Mouse (Mus musculus) cerebellum, adult 8-10 months (tissue): ENCODE data around the gene Mrps24.

Source experiments
- DNase-seq: peaks from one replicate; pipeline ENCODE4 v3.0.0; 2022

Gene Mrps24

DNA sequence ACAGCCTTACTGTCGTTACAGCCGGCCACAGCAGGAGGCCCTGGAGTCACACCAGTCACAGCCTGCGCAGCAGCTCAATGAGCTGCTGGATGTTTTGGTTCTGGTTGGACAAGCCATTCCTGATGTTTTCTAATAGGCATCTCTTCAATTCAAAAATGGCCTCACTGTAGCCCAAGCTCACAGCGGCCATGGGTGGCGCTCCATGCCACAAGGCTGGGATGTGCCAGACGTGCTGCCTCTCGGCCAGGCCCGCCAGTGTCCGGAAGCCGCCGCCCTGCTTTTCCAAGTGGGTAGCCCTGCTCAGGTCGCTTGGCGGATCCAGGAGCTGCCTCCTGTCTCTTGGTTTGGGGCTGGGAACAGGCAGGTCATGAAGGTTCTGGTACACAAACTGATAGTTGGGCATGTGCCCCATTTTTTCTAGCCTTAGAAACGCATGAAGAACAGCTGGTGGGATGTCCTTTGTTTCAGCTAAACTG, at the start of gene Mrps24:
Gene Mrps24 (minus strand): TSS at position 51 of the 476 bp plus-strand sequence.
- DNase-seq = no peak

DNA sequence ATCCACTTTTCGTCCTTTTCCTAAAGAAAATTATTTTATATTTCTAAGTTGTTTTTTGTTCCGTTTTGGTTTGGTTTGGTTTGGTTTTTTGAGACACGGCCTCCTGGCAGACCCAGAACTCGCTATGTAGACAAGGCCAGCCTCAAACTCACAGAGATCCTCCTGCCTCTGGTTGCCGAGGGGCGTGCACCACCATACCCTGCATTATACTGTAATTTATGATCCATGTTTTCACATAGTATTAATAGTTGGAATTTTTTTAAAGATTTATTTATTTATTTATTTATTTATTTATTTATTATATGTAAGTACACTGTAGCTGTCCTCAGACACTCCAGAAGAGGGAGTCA, 47.1 kb upstream of the Mrps24 start:
- DNase-seq = no peak

DNA sequence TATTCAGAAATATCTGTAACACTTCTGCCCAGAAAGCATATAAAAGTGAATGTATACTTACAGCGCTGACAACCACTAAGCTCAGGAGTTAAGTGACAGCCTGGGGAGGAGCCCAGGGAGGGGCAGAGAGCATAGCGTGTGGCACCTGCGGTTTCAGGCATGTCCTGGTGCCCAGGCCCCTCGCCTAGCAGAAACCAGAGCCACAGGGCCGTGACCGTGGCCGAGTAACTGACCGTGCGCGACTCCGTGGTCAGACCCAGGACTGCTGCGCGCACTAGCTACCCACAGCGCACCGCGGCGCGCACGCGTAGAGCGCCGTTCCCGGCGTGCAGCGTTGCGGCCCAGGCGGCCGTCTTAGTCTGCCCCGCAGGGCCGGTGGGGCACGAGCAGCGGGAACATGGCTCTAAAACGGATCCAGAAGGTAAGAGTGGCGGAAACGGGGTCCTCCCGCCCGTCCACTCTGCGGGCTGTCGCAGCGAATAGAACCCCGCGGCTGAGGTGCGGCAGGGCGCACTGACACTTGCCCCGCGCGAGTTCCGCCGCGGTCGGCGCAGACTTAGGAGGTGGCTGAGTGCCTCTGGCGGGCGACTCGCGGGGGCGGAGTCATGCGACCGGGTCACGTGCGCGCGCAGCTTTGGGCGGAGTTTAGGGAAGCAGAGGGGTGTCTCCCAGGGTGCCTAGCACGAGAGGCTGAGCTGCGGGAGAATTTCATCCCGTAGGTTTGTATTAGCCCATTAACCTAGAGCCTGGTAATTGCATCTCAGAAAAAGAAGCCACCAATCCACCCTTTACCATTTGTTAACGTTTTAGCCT, 46.5 kb upstream of the Mrps24 start, which contains the start of gene Urgcp:
Gene Urgcp (minus strand): TSS at position 557 of the 813 bp plus-strand sequence.
- DNase-seq = peak; percentile 94

DNA sequence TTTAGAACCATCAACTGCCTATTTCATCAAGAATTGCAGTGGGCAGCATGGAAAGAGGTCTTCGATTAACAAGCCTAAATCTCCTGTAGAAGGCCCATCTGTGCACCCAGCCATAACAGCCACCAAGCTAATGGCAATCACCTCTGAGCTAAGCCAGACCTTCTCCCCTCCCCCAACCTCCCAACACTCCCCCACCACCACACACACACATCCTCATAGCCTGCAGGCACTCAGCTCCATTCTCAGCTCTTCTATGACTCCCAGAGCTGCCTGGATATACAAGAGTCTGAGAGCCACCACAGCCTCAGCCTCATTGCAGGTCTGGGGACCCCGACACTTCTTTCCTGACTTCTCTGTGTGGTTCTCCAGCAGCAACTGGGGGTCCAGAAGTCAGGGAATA, 38.3 kb upstream of the Mrps24 start:
- DNase-seq = no peak

DNA sequence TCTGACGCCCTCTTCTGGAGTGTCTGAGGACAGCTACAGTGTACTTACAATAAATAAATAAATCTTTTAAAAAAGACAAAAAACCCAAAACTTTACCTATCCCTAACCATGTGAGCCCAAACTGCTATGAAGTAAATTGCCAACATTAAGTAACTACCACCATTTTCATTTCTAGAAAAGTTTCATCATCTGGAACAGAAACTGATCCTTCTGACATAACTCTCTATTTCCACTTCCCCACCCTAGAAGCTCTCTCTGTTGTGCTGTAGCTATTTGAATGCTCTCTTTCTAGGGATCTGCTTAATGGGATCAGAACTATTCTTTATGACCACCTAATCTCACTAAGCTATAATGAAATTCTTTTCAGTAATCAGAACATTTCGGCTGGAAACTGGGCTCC, 29.5 kb upstream of the Mrps24 start:
- no peak for DNase-seq

DNA sequence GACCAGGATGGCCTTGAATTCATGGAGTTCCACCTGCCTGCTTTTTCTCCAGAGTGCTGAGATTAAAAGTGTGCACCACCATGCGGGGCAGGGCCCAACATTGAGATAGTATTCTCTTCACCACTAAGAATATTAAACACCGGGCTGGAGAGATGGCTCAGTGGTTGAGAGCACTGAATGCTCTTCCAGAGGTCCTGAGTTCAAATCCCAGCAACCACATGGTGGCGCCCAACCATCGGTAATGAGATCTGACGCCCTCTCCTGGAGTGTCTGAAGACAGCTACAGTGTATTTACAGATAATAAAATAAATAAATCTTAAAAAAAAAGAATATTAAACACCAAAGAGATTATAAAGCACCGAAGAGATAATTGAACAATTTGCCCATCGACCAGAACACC, 26.6 kb upstream of the Mrps24 start:
- no peak for DNase-seq

DNA sequence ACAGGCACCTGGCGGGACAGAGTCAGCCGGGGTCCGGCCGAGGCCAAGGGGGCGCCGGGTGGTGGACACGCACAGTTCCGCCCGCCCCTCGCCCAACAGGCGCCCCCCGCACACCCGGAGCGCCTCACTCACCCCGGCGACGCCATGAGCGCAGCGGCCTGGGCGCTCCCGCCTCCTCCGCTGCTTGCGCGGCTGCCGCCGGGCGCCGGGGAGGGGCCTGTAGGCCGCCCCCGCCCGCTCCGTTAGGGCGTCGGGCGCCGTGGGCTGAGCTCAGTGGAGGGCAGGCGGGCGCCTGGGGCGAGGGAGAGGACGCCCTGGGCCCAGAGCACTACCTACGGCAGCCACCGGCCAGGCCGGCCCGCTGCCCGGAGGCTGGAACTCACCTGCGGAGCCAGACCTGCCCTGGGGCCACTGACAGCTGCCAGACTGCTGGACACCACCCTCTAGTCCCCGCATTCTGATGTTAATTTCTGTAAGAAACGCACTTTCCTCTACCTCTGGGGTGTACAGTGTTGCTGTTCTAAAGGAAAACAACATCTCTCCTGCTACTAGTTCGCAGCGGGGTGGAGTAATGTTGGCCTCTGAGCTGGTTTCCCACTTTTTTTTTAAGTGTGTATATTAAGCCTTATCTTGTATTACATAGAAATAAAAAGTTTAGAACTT, 25.6 kb upstream of the Mrps24 start:
- DNase-seq = peak; percentile 70

DNA sequence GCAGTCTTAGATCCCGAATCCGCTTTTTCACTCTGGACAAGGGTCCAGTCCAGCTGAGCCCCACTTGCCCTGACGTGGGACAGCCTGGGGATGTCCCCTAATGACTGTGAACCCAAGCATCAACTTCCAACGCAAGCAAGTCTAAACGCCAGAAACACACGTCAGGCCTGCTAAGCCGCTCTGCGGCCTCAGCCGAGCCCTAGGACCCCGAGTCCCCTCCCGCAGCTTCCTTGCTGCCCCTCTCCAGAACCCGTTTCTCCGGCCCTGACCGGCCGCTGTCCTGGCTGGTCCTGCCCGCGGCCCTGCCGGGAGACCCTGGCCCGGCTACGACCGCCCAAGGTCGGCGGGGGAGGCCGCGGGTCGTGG, 25.1 kb upstream of the Mrps24 start:
- DNase-seq = no peak

DNA sequence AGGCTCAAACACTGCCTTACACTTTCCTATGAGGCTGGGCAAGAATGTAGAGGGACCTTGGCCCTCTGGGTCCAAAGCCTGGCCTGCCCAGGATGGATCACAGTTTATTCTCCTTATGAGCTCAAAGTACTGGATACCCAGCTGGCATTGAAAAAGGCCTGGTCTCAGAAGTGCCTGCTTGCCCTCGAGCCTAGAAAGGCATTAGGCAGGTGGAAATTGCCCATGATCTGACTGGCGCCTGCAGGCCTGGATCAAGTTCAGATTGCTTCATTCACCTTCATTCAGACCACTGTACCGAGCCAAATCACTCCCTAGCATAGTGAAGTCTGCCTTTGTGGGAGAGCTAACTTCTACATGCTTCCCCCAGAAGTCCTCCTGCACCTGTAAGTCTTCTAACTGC, 24.4 kb upstream of the Mrps24 start:
- DNase-seq = no peak

DNA sequence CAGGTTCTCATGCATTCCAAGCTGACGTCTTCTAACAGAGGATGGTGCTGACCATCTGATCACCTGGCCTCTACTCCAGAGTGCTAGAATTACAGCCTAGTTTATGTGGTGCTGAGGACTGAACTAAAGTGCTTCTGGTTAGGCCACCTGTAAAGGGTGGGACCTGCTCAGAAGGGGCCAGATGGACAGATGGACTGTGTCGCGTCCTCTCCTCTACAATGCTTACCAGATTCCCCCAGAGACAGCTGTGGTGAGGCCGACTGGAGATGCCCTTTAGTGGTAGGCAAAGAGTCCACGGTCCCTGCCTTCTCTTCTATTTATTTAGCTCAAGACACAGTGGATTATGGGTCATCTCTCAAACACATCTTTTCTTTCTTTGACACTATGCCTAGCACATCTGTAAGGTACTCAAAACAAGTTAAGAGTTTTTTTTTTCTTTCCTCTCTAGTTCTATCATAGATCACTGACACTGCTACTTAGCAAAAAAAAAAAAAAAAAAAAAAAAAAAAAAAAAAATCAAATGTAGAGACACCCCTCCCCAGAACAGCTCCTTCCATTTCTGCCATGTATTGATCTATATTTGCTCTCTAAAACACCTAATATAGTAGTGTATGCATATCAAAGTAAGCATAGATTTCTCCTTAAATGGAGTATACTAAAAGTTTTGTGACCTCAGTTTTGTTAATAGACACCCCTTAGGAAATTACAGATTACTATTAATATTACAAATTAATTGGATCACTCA, 23.6 kb upstream of the Mrps24 start:
- DNase-seq = no peak

DNA sequence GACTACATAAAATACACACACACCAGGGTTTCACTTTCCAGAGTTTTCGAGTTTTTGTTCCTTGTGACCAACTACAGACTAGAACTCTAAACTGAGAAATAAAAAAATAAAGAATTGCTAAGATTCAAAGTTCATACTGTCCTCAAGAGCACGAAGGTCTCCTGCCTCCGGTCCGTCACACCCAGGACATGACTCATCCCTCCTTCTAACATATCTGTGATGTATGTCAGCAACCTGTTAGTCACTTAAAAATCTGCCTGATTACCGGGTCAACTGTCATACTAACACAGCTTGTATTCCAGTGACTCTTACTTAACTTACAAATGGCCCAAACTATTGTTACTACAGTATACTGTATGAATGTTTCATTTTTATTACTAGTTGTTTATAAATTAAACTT, 21.7 kb upstream of the Mrps24 start:
- DNase-seq = no peak

DNA sequence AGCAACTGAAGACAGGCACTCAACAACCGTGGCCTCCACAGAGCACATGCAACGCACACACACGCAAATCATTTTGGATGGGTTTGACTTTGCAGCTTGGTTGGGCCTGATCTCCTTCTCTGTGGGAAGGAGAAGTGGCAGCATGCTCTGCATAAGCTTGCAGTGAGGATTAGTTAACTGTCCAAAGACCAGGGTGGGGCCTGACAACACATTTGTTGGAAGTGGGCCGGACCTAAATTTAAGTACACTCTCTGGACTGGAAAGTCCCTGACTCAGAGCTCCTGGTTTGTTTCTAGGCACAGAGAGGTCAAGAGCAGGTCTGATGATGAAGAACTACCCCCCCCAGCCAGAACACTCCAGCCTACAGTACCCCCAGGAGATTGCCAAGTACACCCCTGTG, 18.8 kb upstream of the Mrps24 start:
- DNase-seq = no peak

DNA sequence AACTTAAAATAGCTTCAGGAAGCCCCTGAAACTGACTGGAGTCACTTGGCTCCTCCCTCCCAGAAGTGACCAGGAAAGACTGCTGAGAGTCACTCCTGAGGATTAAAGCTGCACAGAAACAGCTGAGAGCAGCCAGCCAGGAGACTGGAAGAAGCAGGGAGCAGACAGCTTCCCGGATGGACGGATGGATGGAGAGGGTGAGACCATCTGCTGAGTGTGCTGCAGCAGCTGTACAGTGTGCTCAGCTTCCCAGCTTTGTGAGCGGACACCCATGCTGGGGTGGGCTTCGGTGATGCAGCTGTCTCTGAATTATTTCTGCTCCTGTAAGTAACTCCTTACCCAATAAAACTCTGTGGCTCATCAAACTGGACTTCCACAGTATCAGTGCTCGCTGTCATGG, 16.9 kb upstream of the Mrps24 start:
- DNase-seq = no peak

DNA sequence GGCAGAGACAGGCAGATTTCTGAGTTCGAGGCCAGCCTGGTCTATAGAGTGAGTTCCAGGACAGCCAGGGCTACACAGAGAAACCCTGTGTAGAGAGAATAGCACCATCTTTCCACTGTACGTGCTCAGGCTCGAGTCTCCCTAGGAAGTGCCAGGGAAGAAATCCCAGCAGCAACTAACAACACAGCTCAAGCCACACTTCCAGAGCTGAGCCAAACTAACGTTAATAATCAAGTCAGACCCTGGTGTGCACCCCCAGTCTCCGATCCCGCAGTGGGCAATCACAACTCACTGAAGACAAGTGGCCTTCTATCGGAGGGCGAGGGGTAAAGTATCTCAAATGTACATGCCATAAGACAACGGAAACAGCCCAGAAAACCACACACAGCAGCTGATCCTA, 14.1 kb upstream of the Mrps24 start:
- no peak for DNase-seq

DNA sequence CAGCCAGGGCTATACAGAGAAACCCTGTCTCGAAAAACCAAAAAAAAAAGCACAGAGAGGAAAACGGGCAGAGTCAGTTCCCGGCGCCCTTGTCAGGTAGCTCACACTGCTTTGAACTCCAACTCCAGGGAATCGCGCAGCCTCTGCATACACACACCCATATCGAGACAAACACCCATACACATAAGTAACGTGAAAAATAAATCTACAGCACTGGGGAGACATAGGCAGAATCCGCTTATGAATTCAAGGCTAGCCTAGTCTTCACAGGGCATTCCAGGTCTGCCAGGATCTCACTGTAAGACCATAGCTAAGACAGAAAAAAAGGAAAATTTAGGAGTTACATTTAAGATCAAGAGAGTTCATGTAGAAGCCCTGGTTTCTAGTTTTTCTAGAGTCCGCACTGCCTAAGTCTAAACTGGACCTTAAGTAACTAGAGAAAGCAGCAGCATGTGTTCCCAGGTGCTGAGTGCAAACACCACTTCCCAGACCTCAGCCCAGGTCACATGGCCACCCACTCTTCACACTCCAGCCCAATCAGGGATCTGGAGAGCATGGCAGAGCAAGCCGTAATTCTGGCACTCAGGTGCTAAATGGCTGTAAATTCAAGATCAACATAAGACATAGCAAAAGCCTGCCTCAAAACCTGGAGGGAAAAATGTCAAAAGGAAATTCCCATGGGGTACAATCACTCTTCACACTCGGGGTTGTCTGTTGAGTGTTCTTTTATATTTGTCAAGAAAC, 3.3 kb upstream of the Mrps24 start:
- DNase-seq = no peak

DNA sequence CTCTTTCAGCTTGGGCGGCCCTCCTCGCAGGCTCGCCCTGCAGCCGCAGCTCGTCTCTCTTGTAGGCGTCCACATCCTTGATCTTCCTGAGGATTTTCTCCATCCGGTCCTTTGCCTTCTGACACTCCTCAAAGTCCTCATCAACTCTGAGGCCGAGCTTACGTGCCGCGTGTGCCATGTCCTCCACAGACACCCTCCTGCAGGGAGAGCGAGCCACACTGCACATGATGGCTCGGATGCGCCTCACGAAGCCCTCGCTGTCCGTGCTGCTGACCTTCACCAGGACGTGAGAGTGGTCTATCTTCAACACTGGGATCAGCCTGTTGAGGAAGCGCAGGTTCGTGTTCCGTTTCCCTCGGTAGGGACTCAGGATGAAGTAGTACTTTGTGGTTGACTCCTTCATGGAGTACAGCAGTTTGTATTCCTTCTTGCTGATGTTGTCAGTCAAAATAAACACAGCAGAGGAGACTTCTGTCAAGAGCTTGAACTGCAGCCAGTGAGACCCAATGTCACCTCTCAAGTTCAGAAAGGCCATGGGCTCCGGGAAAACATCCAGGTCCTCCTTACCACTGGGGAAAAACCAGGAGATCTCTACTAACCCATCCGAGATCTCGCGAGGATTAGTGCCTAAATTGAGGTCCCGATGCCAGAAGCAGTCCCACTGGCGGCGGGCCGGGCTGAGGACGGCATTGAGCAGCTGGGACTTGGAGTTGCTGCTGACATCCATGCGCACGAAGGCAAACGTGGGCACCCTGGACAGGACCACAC, 1.6 kb upstream of the Mrps24 start:
- DNase-seq = no peak

DNA sequence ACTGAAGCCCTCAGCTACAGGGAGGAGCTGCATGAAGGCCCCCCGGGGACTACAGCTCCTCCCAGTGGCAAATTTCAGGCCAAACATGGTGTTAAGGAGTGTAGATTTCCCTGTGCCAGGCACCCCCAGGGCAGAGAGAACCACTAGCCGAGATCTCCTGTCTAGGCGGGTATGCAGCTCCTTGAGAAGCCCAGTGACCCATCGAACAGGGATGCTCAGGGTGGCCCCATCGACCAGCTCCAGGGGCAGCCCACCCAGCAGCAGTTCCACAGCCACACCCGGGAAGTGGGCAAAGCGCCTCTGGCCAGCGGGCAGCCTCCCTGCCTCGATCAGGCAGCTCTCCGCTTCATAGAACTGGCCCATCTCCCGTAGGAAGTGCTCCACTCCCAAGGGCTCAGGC, 766 bp upstream of the Mrps24 start:
- no peak for DNase-seq

DNA sequence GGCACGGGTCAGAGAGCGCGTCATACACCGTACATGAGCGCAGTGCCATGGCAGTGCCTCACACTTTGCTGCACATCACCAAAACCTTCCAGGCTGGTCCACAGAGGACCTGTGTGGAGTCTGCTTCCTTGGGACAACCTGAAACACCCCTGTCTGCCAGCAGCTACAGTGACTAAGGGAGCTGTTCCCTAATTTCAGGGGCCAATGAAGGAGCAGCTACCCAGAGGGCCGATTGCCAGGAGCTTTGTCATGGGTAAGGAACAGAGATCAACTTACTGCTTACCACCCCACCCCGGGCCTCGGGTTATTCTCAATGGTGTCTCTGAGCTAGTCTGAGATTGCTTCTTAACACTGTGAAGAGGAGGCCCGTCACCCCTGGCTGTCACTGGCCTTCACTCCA, 301 bp downstream of the Mrps24 start:
- no peak for DNase-seq

DNA sequence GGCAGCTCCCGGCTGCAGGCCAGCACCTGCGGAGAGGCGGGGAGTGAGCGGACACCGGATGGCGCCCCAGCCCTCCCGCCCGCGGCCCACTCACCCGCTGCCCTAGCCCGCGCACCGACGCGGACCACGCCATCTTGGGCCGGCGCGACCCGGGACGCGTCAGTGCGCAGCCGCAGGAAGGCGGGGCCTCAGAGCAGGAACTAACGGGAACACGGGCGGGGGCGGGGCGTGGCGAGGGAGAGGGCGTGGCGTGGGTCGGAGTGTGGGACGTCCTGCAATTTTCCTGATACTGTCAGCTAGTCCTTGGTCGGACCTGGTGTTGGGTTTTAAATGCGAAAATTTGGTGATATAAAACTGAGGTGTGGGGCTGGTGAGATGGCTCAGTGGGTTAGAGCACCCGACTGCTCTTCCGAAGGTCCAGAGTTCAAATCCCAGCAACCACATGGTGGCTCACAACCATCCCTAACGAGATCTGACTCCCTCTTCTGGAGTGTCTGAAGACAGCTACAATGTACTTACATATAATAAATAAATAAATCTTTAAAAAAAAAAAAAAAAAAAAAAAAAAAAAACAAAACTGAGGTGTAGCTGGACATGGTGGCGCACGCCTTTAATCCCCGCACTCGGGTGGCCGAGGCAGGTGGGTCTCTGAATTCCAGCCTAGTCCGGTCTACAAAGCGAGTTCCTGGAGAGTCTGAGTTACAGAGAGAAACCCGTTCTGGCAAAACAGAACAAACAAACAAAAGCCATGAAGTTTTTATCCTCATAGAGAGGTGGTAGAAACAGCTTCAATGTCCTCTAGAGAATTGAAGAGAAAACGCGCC, 7.7 kb downstream of the Mrps24 start:
- DNase-seq = peak; percentile 84

DNA sequence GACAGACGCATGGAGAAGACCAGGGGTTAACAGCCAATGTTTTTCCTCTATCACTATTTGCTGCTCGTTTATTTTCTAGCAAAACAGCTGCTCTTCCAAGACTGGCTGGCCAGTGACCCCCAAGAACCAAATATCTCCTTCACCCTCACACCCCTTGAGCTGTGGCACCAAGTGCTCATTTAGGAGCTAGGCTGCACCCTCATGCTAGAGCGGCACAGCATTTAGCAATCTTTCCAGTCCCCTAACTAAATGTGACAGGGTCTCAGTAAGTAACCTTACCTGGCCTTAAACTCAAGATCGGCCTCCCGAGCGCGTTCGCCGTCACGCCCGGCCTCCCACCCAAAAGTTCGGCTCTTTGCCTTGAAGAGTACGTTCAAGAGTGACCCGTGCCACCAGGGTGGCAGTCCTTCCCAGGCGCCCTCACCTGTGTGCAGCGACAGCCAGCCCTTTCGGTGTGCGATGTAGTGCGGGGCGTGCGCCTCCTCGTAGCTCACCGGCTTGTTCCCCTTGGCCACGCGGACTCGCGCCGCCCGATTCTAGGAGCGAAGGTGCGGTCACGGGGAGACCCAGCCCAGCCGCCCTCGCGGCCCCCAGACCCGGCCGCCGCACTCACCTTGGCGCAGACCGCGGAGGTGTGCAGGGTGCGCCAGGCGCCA, 8.5 kb downstream of the Mrps24 start:
- peak; percentile 57 for DNase-seq

DNA sequence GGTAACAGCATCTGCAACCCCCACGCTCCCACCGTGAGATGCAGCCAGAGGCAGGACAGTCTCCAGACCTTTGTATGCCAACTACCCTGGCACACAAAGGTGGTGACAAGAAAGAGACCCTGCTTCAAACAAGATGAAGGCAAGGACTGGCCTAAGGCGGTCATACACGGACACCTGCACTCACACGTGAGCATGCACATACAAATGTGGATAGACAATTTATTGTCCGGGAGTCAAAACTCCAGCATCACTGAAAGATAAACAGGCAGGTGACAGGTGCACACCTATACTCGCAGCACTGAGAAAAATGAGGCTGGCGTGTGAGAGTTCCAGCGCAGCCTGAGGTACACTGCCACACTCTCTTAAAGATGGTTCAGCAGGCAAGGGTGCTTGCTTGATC, 9.5 kb downstream of the Mrps24 start:
- DNase-seq = no peak
